Mouse (Mus musculus) testis, adult 2 months (tissue): ENCODE data around the gene Rnf43.

Experiments used
- CTCF ChIP-seq: fragments of 200-500 bp; IDR thresholded peaks from 2 replicates; pipeline ENCODE4 v1.5.1; 2012; ENCODE audit warnings: low read depth, mild to moderate bottlenecking, inconsistent platforms, low read length, moderate library complexity; ENCODE audit not compliant: control insufficient read depth, insufficient read depth, insufficient replicate concordance
- POLR2A ChIP-seq: fragments of 200-500 bp; IDR thresholded peaks from 2 replicates; pipeline ENCODE4 v1.6.1; 2012; ENCODE audit warnings: low read depth, mild to moderate bottlenecking, inconsistent platforms, low read length, moderate library complexity; ENCODE audit not compliant: control insufficient read depth

GRCm38 (mm10) chr11:87763511-87763987 lies 101.0 kb downstream of the Rnf43 start:
- TF ChIP-seq CTCF, result no peak
- TF ChIP-seq POLR2A, result no peak
